Mouse (Mus musculus): ENCODE data around the gene Ttll13.

Gene Ttll13

DNA sequence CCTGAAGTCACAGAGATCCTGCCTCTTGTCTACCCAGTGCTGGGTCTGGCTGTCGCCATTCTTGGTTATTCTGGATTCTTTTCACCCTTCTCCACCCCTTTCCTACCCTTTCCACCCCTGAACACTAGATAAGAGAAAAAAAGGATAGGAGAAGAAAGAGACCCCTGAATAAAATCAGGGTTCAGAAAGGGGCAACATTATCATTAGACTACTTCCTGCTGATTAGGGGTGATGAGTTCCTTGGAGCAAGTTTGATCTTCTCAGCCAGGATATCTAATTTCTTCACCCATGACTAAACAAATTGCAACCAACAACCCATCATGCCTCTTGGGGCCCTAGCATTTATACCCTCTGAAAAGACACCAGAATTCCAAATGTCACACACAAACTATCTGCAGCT, 21.6 kb downstream of the Ttll13 start:
- no peak for DNase-seq (ENCODE audit: low spot score)

DNA sequence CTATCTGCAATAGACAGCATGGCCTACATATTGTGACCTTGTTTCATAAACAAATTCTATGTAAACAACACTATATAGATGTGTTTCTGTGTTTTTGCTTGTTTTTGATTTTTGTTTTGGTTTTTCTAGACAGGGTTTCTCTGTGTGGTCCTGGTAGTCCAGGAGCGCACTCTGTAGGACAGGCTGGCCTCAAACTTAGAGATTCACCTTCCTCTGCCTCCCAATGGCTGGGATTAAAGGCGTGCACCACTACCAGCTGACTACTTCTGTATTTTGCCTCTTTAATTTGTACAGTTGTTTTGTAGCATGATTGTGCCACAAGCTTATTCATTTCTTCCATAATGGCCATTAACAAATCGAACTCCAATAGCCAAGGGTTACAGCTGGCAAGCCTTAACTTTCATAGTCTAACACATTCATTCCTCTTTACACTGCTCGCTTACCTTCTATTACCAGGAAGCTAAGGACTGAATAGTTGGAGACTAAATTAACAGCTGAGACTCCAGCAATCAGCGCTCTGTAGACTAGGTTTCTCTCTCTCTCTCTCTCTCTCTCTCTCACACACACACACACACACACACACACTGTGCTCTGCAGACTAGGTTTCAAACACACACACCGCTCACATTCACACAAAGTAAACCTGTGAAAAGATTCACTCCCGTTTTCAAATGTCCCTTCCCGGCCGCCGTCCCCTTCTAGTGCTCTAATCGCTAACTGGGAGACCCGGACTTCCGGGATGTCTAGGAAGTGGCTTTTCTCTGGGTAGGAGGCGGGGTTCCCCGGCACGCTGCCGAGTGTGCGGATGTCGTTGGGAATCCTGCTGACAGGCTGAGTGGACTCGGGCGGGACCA, 22.9 kb downstream of the Ttll13 start, which contains the start of gene Vps33b:
Gene Vps33b, plus strand, starts transcription at position 753 of the 854 bp plus-strand sequence.
- DNase-seq (ENCODE audit: low spot score), result peak; percentile 94

DNA sequence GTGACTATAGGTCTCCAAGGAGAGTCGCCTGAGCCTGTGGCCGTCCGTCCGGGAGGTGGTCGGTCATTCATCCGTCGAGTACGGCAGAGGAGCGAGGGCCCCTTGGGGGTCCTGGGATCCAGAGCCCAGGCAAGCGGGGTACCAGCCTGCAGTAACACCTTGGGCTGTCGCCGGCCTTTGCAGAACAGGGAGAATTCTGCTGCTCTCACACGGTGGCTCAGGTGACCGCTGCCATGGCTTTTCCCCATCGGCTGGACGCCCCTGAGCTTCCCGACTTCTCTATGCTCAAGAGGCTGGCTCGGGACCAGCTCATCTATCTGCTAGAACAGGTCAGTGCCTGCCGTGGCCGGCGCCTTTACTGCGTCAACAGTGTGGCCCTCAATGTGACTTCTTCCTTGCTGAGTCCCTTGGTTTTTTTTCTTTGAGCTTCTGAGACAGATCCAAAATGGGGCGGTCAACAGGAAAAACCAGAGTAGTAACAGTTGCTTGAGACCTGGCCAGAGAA, 23.6 kb downstream of the Ttll13 start:
- peak; percentile 49 for DNase-seq (ENCODE audit: low spot score)

DNA sequence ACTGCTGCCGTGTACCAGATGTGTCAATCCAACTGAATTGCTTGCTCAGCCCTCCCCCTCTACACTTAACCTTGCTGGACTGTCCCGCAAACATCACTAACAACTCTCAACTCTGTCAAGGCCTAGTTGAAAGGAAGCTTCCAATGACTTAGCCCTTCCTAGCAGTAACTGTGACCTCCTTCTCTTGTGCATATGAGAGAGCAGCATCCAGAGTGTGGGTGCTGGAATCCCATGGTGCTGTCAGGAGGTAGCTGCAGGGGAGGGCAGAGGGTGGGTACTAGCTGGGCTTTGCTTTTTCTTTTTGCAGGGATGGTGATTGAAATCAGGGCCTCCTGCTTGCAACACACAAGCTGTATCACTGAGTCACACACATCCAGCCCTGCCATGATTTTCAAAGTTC, 27.3 kb downstream of the Ttll13 start:
- DNase-seq (ENCODE audit: low spot score), result no peak

DNA sequence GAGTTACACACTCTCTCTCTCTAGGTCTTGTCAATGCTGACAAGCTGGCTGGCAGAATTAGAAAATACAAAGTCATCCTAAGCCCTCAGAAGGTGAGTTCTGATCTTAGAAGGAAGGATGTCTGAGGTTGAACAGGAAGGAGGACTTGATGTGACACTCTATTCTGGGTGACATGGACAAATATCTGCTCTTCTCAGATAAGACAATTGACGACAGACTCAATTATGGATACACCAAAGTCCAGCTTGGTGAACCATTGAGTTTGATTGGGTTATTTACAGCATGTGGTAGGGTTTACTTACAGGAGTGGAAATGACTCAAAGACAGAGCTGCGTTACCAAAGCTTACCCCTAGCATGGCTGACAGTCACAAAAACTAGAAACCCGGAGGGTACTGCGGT, 30.2 kb downstream of the Ttll13 start:
- DNase-seq (ENCODE audit: low spot score), result no peak

DNA sequence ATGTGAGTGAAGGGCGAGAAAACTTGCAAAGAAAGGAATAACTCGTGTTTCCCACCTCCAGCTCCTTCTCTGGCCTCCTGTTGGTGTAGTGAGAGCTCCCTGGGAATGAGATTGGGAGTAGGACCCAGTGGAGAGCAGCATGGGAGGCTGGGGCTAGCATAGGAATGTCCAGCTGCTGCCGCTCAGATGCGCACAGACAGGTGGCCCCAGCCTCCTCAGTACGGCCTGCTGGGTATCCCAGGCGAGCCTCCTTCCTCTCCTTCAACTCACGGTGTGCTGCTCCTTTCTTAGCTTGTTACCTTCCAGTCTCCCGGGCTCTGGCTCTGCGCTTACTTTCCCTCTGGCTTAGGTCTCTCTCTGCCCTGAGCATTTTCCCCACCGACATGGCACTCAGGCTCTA, 33.9 kb downstream of the Ttll13 start:
- no peak for DNase-seq (ENCODE audit: low spot score)

DNA sequence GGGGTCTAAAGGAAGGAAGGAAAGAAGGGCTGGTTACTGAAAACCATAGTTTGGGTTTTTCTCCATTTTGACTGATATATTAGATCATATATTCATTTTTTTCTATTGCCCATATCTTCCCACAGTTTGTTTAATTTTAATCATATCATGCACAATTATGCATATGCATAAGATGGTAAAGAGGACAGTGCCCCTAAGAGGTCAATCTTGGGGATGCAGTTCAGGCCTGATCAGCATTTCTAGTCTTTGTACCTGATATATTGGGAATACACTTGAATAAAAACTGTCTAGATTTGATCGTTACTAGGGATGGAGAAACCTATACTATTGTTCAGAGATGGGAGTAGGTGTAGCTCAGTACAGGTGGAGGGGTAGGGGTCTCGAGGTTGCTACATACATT, 34.8 kb downstream of the Ttll13 start:
- no peak for DNase-seq (ENCODE audit: low spot score)

DNA sequence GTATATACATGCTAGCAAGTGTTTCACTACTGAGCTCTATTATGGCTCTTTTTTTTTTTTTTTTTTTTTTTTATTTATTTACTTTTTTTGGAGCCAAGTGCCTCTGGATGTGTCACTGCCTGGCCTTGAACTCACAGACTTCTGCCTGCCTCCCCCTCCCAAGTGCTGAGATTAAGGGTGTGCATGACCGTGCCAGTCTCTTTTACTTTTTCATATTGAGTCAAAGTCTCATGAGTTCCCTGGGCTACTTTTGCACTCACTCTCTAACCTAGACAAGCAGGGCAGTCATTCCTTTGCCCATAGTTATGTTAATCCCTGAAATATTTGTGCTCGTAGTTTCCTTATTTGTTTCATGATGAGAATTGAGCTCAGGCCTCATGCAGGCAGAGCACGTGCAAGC, 35.5 kb downstream of the Ttll13 start:
- DNase-seq (ENCODE audit: low spot score), result no peak

DNA sequence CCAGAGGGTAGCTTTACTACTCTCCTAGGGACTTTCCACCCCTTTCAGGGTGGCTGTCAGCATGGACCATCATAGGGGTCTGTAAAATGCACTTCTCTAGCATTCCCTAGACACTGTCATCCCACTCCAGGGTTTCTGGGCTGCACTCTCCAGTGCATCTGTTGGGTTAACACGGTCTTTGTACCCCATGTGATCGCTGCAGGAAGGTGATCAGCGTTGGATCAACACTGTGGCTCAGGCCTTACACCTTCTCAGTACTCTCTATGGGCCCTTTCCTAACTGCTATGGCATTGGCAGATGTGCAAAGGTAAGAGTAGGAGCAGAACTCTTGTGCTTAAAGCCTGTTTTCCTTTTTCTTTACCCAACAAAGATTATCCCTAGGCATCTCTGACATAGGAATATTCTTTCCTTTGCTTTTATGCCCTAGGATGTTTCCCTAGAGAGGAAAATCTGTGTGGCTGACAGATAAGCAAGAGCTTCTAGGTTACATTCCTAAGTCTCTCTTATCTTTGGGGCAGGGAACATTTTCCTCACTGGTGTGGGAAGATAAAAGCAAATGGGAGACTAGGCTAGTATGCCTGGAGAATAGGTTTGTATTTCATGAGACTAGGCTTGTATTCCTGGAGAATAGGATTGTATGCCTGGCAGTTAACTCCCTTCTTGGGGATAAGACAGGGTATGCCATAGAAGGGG, 37.2 kb downstream of the Ttll13 start:
- DNase-seq (ENCODE audit: low spot score), result no peak

DNA sequence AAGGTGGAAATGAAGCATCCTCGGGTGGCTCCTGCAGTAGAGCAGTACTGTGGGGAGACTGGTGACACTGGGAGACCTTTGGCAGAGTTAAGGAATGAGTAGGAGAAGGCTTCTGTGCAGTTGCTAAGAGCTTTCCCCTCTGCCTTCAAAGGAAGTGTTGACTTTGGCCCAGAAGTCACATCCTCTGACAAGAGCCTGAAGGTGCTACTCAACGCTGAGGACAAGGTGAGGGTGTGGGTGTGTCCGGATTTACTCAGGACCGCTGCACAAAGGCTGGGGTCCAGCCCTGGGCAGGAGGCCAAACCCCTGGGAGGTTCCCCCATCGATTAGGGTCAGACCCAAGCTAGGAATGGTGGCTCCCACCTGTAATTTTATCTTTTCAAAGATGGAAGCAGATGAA, 38.2 kb downstream of the Ttll13 start:
- no peak for DNase-seq (ENCODE audit: low spot score)

DNA sequence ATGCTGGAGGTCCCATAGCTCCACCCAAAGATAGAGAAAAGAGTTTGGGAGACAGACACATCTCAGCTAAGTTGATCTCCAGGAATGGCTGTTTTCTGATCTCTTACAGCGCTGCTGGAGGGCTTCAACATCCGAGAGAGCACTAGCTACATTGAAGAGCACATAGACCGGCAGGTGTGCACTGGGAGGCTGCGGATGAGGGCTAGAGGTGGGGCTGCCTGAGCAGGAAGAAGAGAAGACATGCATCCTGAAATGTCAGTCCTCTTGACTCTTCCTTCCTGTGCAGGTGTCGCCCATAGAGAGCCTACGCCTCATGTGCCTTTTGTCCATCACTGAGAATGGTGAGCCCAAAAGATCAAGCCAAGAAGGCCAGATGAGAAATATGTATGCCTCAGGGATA, 39.5 kb downstream of the Ttll13 start:
- no peak for DNase-seq (ENCODE audit: low spot score)

DNA sequence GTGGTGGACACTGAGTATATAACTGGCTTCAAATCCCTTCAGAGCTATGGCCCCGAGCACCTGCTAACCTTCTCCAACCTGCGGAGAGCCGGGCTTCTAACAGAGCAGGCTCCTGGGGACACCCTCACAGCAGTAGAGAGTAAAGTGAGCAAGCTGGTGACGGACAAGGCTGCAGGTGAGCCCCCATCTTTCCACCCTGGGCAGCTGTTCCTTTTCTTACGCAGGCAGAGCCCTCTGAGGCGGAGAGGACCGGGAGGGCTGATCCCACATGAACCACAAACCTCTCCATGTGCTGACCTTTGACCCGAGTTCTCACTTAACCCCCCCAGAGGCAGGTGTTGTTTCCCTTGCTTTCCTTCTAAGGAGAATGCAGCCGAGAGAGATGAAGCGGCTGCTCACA, 41.6 kb downstream of the Ttll13 start:
- no peak for DNase-seq (ENCODE audit: low spot score)

DNA sequence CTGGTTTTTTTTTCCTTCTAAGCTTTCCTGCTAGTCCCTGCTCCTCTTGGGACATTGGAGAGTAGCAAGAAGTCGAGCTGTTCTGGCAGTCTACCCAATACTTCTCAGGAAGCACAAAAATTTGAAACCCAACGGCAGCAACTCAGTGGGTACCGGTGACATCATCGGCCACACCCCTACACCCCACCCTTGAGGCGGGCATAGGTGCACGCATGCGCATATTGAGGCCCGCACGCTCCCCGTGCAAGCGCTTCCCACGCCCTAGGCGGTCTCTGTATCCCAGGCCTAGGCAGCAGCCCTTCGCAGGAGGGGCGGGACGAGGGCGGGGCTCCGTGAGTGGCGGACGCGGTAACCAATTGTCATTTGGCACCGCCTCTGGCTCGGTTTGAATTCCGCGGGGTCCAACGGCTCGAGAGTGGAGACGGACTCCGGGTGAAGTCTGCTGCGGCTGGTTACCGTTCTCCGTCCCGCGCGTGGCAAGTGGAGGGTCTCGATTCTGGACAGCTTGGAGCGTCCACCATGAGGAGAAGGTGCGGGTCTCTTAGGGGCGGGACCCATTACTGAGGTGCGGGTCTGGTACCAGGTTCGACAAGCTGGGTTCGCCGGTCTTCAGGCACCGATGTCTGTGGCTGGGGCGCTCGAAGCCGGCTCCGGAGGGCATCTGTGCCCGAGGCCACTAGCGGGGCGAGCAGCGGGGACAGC, 48.0 kb downstream of the Ttll13 start, which contains the start of gene Prc1:
Gene Prc1, plus strand, starts transcription at position 389 of the 702 bp plus-strand sequence.
- DNase-seq (ENCODE audit: low spot score), result peak; percentile 98

DNA sequence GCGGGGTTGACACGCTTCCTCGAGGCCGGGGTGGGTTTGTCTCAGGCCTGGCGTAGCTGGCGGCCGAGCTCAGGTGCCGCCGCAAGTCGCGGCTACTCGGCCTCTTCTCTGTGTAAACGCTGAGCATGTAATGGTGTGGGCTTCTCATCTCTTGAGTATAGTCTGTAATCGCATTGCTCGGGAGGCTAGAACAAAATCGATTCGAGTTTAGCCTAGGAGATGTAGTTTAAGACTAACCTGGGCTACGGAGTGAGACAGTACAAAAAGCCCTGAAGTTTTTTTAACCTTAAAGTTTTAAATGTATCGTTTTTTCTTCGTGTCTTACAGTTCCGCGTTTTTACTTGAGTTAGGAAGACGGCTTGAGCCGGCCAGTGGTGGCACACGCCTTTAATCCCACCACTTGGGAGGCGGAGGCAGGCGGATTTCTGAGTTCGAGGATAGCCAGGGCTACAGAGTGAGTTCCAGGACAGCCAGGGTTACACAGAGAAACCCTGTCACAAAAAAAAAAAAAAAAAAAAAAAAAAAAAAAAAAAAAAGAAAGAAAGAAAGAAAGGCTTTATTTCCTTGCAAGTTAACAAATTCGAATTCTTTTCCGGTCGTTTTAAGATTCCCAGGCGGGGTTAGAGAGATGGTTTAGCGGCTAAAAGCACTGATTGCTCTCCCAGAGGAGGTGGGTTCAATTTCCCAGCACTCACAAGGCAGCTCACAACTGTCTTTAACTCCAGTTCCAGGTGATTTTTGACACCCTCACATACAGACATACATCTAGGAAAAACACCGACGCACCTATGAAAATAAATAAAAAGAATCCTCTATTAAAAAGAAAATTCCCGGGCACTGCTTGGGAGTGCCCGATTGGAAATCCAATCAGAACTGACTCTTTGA, 48.8 kb downstream of the Ttll13 start:
- DNase-seq (ENCODE audit: low spot score), result no peak

DNA sequence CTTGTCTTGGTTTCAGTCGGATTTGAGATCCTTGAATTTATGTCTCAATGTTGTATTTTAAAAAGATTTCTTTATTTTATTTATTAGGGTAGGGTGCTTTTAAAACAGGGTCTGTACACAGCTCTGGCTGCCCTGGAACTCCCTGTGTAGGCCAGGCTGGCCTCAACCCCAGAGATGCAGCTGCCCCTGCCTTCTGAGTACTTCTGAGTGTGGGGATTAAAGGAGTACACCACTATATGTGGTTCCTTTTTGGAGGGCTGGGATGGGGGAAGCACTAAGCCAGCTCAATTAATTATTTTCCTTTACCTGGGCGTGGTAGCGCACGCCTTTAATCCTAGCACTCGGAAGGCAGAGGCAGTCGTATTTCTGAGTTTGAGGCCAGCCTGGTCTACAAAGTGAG, 50.3 kb downstream of the Ttll13 start:
- no peak for DNase-seq (ENCODE audit: low spot score)

DNA sequence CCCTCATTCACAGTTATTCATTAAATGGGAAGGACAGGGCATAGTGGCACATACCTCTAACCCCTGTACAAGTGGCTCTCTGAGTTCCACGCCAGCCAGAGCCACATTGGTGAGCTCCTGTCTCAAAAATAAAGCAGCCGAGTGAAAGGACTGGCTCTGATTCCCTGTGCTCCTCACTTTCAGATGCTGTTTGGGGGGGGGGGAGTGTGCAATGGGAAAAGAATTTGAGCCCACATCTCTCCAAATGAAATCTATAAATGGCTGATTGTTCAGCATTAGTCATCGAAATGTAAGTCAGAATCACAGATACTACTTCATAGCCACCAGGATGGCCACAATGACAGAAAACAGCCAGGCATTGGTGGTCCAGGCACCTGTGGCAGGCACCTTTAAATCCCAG, 50.9 kb downstream of the Ttll13 start:
- DNase-seq (ENCODE audit: low spot score), result no peak

DNA sequence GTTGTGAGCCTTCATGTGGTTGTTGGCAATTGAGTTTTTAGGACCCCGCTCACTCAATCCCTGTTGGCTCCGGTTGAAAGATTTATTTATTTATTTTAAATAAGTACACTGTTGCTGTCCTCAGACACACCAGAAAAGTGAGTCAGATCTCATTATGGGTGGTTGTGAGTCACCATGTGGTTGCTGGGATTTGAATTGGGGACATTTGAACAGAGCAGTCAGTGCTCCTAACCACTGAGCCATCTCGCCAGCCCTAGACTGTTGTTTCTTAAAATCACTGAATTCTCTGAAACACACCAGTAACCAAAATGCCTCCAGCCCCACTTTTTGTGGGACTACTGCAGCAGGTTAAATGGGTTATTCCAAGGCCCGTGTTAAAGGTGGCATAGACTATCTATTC, 52.6 kb downstream of the Ttll13 start:
- no peak for DNase-seq (ENCODE audit: low spot score)

DNA sequence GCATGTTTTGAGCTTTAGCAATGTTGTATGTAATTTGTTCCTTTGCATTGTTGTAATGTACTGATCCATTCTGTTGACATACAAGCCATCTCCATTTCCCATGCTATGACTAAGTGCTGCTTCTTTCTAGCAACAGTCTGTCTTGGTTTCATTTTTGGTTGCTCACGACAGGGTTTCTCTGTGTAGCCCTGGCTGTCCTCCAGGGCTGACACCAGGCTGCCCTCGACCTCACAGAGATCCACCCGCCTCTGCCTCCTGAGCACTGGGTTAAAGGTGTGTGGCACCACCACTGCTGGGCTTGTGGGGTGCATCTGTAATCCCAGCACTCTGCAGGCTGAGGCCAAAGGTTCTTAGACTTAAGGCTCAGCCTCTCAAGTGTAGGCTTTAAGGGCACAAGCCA, 53.4 kb downstream of the Ttll13 start:
- no peak for DNase-seq (ENCODE audit: low spot score)

DNA sequence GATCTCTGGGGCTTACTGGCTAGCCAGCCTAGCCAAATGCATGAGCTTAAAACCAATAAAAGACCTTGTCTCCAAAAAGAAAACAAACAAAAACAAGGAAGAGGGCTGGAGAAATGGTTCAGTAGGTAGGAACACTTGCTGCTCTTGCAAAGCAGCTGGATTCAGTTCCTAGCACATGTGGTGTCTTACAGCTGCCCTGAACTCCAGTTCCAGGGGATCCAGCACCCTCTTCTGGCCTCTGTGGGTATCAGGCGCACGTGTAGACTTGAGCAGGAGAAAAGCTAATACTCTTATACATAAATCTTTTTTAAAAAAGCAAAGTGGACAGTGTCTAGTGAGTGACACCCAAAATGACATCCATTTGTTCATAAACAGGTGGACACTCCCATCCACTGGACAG, 55.3 kb downstream of the Ttll13 start:
- DNase-seq (ENCODE audit: low spot score), result no peak

DNA sequence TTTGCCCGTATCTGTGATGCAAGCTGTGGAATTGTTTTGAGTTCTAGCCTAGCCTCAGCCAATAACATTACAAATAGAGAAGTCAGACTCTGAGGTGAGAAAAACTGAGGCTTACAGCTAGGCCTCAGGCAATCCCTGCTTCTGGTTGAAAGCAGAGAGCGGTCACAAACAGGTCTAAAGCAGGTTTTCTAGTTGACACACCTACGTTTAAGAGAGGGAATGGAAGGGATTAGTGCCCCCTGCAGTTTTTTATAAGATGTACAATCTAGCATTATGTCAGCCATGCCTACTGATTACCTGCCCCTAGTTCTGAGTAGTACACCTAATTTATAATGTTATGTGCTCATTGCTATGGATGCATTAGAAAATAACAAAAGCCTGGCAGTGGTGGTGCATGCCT, 61.6 kb downstream of the Ttll13 start:
- no peak for DNase-seq (ENCODE audit: low spot score)

Measured in testis, postnatal 14 days (tissue).